Mouse (Mus musculus): ENCODE results near the gene Fbxl4. TPM values are rescaled to one million over a fixed set of nuclear protein-coding genes. Genes with fewer than 3 reads are reported as not detected.
"Not testable (repeated sequence)": the region's sequence is repeated elsewhere in the genome, so short reads cannot be mapped to it uniquely, and the experiment has no call there.

The Fbxl4 gene
- polyA plus RNA-seq (2012; fragmentation: generic; extraction: Trizol) = 5.4 TPM

- Histone ChIP-seq H3K4me2 (ENCODE audit: low read depth) (peak within 1 kb of the TSS; percentile 97), H3K4me3 (peak within 1 kb of the TSS; percentile 49), H3ac (ENCODE audit: control insufficient read depth, insufficient read length) (peak within 1 kb of the TSS; percentile 44), H3K27me3 (ENCODE audit: control insufficient read depth, insufficient read depth, insufficient read length) (no peaks in the 10 kb centered on the region), H3K36me3 (ENCODE audit: control insufficient read depth, insufficient read depth) (no peaks in the 10 kb centered on the region), H3K79me2 (ENCODE audit: control insufficient read depth, insufficient read depth) (peaks cover 13% of the 10 kb centered on the region)
- TF ChIP-seq POLR2AphosphoS2 (IDR thresholded peaks at IDR 0.05; ENCODE audit: insufficient read length, low read depth) (peak; percentile 59), REST (IDR thresholded peaks at IDR 0.05; ENCODE audit: insufficient read depth, insufficient read length) (no peak), POLR2A (IDR thresholded peaks at IDR 0.05; ENCODE audit: insufficient read length, low read depth) (peak; percentile 69)
Measured at GRCm38 (mm10) chr4:22357266-22357930, at the start of gene Fbxl4. TSS of gene Fbxl4 (plus strand) at chr4:22357543.

GRCm38 (mm10) chr4:22314564-22314963 lies 42.8 kb upstream of the Fbxl4 start:
- Histone ChIP-seq H3K27me3 (ENCODE audit: control insufficient read depth, insufficient read depth, insufficient read length) (no peaks in the 10 kb centered on the region), H3K4me3 (no peak overlapping the region), H3K4me2 (ENCODE audit: low read depth) (no peak overlapping the region), H3K36me3 (ENCODE audit: control insufficient read depth, insufficient read depth) (no peaks in the 10 kb centered on the region), H3ac (ENCODE audit: control insufficient read depth, insufficient read length) (no peak overlapping the region), H3K79me2 (ENCODE audit: control insufficient read depth, insufficient read depth) (no peaks in the 10 kb centered on the region)
- TF ChIP-seq POLR2AphosphoS2 (IDR thresholded peaks at IDR 0.05; ENCODE audit: insufficient read length, low read depth) (no peak), MAX (IDR thresholded peaks at IDR 0.05; ENCODE audit: low read depth) (no peak), MYOG (IDR thresholded peaks at IDR 0.05; ENCODE audit: control insufficient read depth in 1 of 3, insufficient read depth in 1 of 3, insufficient read length in 2 of 3, low read depth in 2 of 3) (no peak), MYOD1 (IDR thresholded peaks at IDR 0.05; ENCODE audit: control insufficient read depth in 1 of 3, insufficient read length in 2 of 3, low read depth in 2 of 3) (no peak), POLR2A (IDR thresholded peaks at IDR 0.05; ENCODE audit: insufficient read length, low read depth) (no peak)

- no peaks in the 10 kb centered on the region for H3K27me3 ChIP-seq (ENCODE audit: control insufficient read depth, insufficient read depth, insufficient read length)
- TF ChIP-seq MYOD1 (IDR thresholded peaks at IDR 0.05; ENCODE audit: control insufficient read depth in 1 of 3, insufficient read length in 2 of 3, low read depth in 2 of 3) (no peak), REST (IDR thresholded peaks at IDR 0.05; ENCODE audit: insufficient read depth, insufficient read length) (no peak), MYOG (IDR thresholded peaks at IDR 0.05; ENCODE audit: control insufficient read depth in 1 of 3, insufficient read depth in 1 of 3, insufficient read length in 2 of 3, low read depth in 2 of 3) (no peak), E2F4 (IDR thresholded peaks at IDR 0.05; ENCODE audit: insufficient read depth) (no peak)
- H3K36me3 ChIP-seq (ENCODE audit: control insufficient read depth, insufficient read depth) = no peaks in the 10 kb centered on the region
- no peak overlapping the region for H3K4me2 ChIP-seq (ENCODE audit: low read depth)
- no peaks in the 10 kb centered on the region for H3K79me2 ChIP-seq (ENCODE audit: control insufficient read depth, insufficient read depth)
- no peak overlapping the region for H3K4me3 ChIP-seq
- H3ac ChIP-seq (ENCODE audit: control insufficient read depth, insufficient read length) = no peak overlapping the region
Measured at GRCm38 (mm10) chr4:22342816-22343573, 14.3 kb upstream of the Fbxl4 start.

GRCm38 (mm10) chr4:22349086-22349485 lies 8.3 kb upstream of the Fbxl4 start:
- H3ac ChIP-seq (ENCODE audit: control insufficient read depth, insufficient read length); H3K27me3 ChIP-seq (ENCODE audit: control insufficient read depth, insufficient read depth, insufficient read length); H3K36me3 ChIP-seq (ENCODE audit: control insufficient read depth, insufficient read depth); H3K4me2 ChIP-seq (ENCODE audit: low read depth); H3K79me2 ChIP-seq (ENCODE audit: control insufficient read depth, insufficient read depth); H3K4me3 ChIP-seq: not testable (repeated sequence)

- Histone ChIP-seq H3K4me2 (ENCODE audit: low read depth) (peak overlapping the region; percentile 97), H3K4me3 (peak overlapping the region; percentile 49), H3K36me3 (ENCODE audit: control insufficient read depth, insufficient read depth) (no peaks in the 10 kb centered on the region), H3ac (ENCODE audit: control insufficient read depth, insufficient read length) (peak overlapping the region; percentile 44), H3K27me3 (ENCODE audit: control insufficient read depth, insufficient read depth, insufficient read length) (no peaks in the 10 kb centered on the region), H3K79me2 (ENCODE audit: control insufficient read depth, insufficient read depth) (peaks cover 13% of the 10 kb centered on the region)
- TF ChIP-seq MAX (IDR thresholded peaks at IDR 0.05; ENCODE audit: low read depth) (no peak), SRF (IDR thresholded peaks at IDR 0.05; ENCODE audit: control insufficient read depth, insufficient read length, low read depth) (no peak), MYOD1 (IDR thresholded peaks at IDR 0.05; ENCODE audit: control insufficient read depth in 1 of 3, insufficient read length in 2 of 3, low read depth in 2 of 3) (peak in 1 of 3 experiments; percentile 39), TCF12 (IDR thresholded peaks at IDR 0.05; ENCODE audit: insufficient read depth, poor library complexity, severe bottlenecking) (no peak)
Measured at GRCm38 (mm10) chr4:22357931-22358300, 573 bp downstream of the Fbxl4 start.

GRCm38 (mm10) chr4:22358487-22358886 lies 1.1 kb downstream of the Fbxl4 start:
- Histone ChIP-seq H3K27me3 (ENCODE audit: control insufficient read depth, insufficient read depth, insufficient read length) (no peaks in the 10 kb centered on the region), H3K36me3 (ENCODE audit: control insufficient read depth, insufficient read depth) (no peaks in the 10 kb centered on the region), H3ac (ENCODE audit: control insufficient read depth, insufficient read length) (no peak overlapping the region), H3K4me2 (ENCODE audit: low read depth) (peak overlapping the region; percentile 97), H3K79me2 (ENCODE audit: control insufficient read depth, insufficient read depth) (peaks cover 13% of the 10 kb centered on the region), H3K4me3 (peak overlapping the region; percentile 49)
- no peak for TF ChIP-seq CEBPB (IDR thresholded peaks at IDR 0.05; ENCODE audit: insufficient read depth, poor library complexity, severe bottlenecking)
- no peak for TF ChIP-seq USF1 (IDR thresholded peaks at IDR 0.05; ENCODE audit: low read depth)
- TF ChIP-seq POLR2A (IDR thresholded peaks at IDR 0.05; ENCODE audit: insufficient read length, low read depth) = no peak
- no peak for TF ChIP-seq POLR2AphosphoS2 (IDR thresholded peaks at IDR 0.05; ENCODE audit: insufficient read length, low read depth)
- TF ChIP-seq MYOG (IDR thresholded peaks at IDR 0.05; ENCODE audit: control insufficient read depth in 1 of 3, insufficient read depth in 1 of 3, insufficient read length in 2 of 3, low read depth in 2 of 3) = no peak
- TF ChIP-seq TCF12 (IDR thresholded peaks at IDR 0.05; ENCODE audit: insufficient read depth, poor library complexity, severe bottlenecking) = no peak
- no peak for TF ChIP-seq MAX (IDR thresholded peaks at IDR 0.05; ENCODE audit: low read depth)
- no peak for TF ChIP-seq TCF3 (IDR thresholded peaks at IDR 0.05; ENCODE audit: insufficient read length, low read depth)
- no peak for TF ChIP-seq E2F4 (IDR thresholded peaks at IDR 0.05; ENCODE audit: insufficient read depth)
- TF ChIP-seq MYOD1 (IDR thresholded peaks at IDR 0.05; ENCODE audit: control insufficient read depth in 1 of 3, insufficient read length in 2 of 3, low read depth in 2 of 3) = no peak
- no peak for TF ChIP-seq SRF (IDR thresholded peaks at IDR 0.05; ENCODE audit: control insufficient read depth, insufficient read length, low read depth)
- no peak for TF ChIP-seq REST (IDR thresholded peaks at IDR 0.05; ENCODE audit: insufficient read depth, insufficient read length)

Data from myocyte (in vitro differentiated cells).